Mouse (Mus musculus) ES-E14 (cell line): ENCODE measurements around the gene Rnf111. TPM values are rescaled to one million over a fixed set of nuclear protein-coding genes. Genes with fewer than 3 reads are reported as not detected.

Experiments used
- DNase-seq: peaks from one replicate; pipeline ENCODE4 v3.0.0-alpha.2; 2013; ENCODE audit warnings: low read depth, low spot score
- H3K27ac ChIP-seq: 2 replicates; pipeline ENCODE4 v1.5.1; 2012; ENCODE audit warnings: low read depth, mild to moderate bottlenecking, low read length, moderate library complexity, mixed read lengths; ENCODE audit not compliant: poor library complexity, insufficient read depth, severe bottlenecking
- H3K36me3 ChIP-seq: 2 replicates; pipeline ENCODE4 v1.6.1; 2012; ENCODE audit warnings: mild to moderate bottlenecking, low read length, moderate library complexity, mixed read lengths; ENCODE audit not compliant: control insufficient read depth, poor library complexity, insufficient read depth, severe bottlenecking
- H3K4me1 ChIP-seq, 2 experiments: fragments of 150-350 bp in 1 of 2; sonication (generic) in 1 of 2; 2 replicates each; pipeline ENCODE4 v1.6.1; 2012; ENCODE audit warnings: low read length in 2 of 2, mild to moderate bottlenecking in 1 of 2, mixed read lengths in 1 of 2; ENCODE audit not compliant: control insufficient read depth in 2 of 2, insufficient read depth in 2 of 2, poor library complexity in 1 of 2
- H3K4me3 ChIP-seq, 2 experiments: fragments of 150-350 bp in 1 of 2; sonication (generic) in 1 of 2; 2 replicates each; pipeline ENCODE4 v1.5.1; 2012; ENCODE audit warnings: low read length in 2 of 2, low read depth in 1 of 2, mild to moderate bottlenecking in 1 of 2, mixed read lengths in 1 of 2; ENCODE audit not compliant: insufficient read depth in 1 of 2, poor library complexity in 1 of 2, severe bottlenecking in 1 of 2
- H3K9ac ChIP-seq: 2 replicates; pipeline ENCODE4 v1.6.1; 2012; ENCODE audit warnings: low read depth, mild to moderate bottlenecking, low read length, mixed read lengths; ENCODE audit not compliant: poor library complexity, insufficient read depth, severe bottlenecking
- H3K9me3 ChIP-seq: fragments of 150-350 bp; sonication (generic); 2 replicates; pipeline ENCODE4 v1.6.1; 2012; ENCODE audit warnings: low read depth, mild to moderate bottlenecking, low read length; ENCODE audit not compliant: control insufficient read depth, insufficient read depth
- CHD2 ChIP-seq: IDR thresholded peaks from 2 replicates; pipeline ENCODE4 v1.6.1; 2014; ENCODE audit warnings: mild to moderate bottlenecking, low read depth, low read length, inconsistent platforms
- HCFC1 ChIP-seq: IDR thresholded peaks from 2 replicates; pipeline ENCODE4 v1.6.1; 2012; ENCODE audit warnings: low read length, inconsistent platforms, borderline replicate concordance; ENCODE audit not compliant: insufficient read depth
- MAFK ChIP-seq: IDR thresholded peaks from 2 replicates; pipeline ENCODE4 v1.6.1; 2014; ENCODE audit warnings: mild to moderate bottlenecking, low read depth, low read length, inconsistent platforms; ENCODE audit not compliant: insufficient read depth
- ZC3H11A ChIP-seq: IDR thresholded peaks from 2 replicates; pipeline ENCODE4 v1.6.1; 2012; ENCODE audit warnings: low read depth, mild to moderate bottlenecking, inconsistent platforms, low read length, borderline replicate concordance
- ZNF384 ChIP-seq: IDR thresholded peaks from 2 replicates; pipeline ENCODE4 v1.6.1; 2012; ENCODE audit warnings: low read depth, low read length, inconsistent platforms
- in situ Hi-C, 2 experiments: fragments of 600-800 bp; cut with MboI; formaldehyde crosslinking; loops; one replicate each; pipeline ENCODE4 v1.15.1; 2025; ENCODE audit warnings: low sequenced_read_pairs in 2 of 2, inconsistent platforms in 1 of 2; ENCODE audit not compliant: unreplicated experiment in 2 of 2
- total RNA-seq: library from RNA; depleted of rRNA; stranded (reverse); fragments of 300-350 nt; gene quantifications from 2 replicates; pipeline ENCODE4 v1.2.3, GENCODE M21; 2012

The Rnf111 gene
- total RNA-seq, 1 experiment = 24.3 TPM

GRCm38 (mm10) chr9:70544831-70545230 is 41.3 kb upstream of the Rnf111 start:
- in situ Hi-C loops = no loop called here
- Histone ChIP-seq H3K9ac (no peak overlapping the region), H3K27ac (no peak overlapping the region), H3K4me1 (peaks cover 2 to 3% of the 10 kb centered on the region in 2 experiments; a peak in 3 of 4 replicates), H3K4me3 (no peak overlapping the region), H3K9me3 (no peaks in the 10 kb centered on the region), H3K36me3 (0 out of 2 replicates have a peak, but pooled peaks cover 2% of the 10 kb centered on the region)
- TF ChIP-seq HCFC1 (no peak), ZC3H11A (no peak), MAFK (no peak)
- no peak for DNase-seq

- no peaks in the 10 kb centered on the region for H3K9me3 ChIP-seq
- DNase-seq = no peak
- in situ Hi-C loops = no loop called here
- H3K27ac ChIP-seq = no peak overlapping the region
- H3K36me3 ChIP-seq = 0 out of 2 replicates have a peak, but pooled peaks cover 2% of the 10 kb centered on the region
- H3K4me1 ChIP-seq = peaks cover 2 to 3% of the 10 kb centered on the region in 2 experiments; a peak in 3 of 4 replicates
- H3K9ac ChIP-seq = no peak overlapping the region; the same call in 1 of the 2 replicates
- H3K4me3 ChIP-seq = peak overlapping the region in 1 of 2 experiments; percentile 92; a peak in 3 of 4 replicates
- TF ChIP-seq MAFK = no peak
- no peak for TF ChIP-seq HCFC1
- TF ChIP-seq ZC3H11A = no peak
- no peak for TF ChIP-seq CHD2
- TF ChIP-seq ZNF384 = no peak
Observed at GRCm38 (mm10) chr9:70543985-70544384, 40.5 kb upstream of the Rnf111 start.

GRCm38 (mm10) chr9:70543048-70543880 is 39.7 kb upstream of the Rnf111 start:
- peaks cover 2 to 3% of the 10 kb centered on the region in 2 experiments; a peak in 3 of 4 replicates for H3K4me1 ChIP-seq
- in situ Hi-C loops = no loop called here

GRCm38 (mm10) chr9:70542305-70543041 is 38.9 kb upstream of the Rnf111 start, which contains the start of gene Sltm:
Gene Sltm (plus strand): TSS chr9:70542754.
- Histone ChIP-seq H3K36me3 (0 out of 2 replicates have a peak, but pooled peaks cover 2% of the 10 kb centered on the region), H3K27ac (peak within 1 kb of the TSS; percentile 90), H3K4me3 (peak within 1 kb of the TSS; percentile 92 to 93), H3K9me3 (no peaks in the 10 kb centered on the region), H3K9ac (peak within 1 kb of the TSS; percentile 96), H3K4me1 (peaks cover 2 to 3% of the 10 kb centered on the region in 2 experiments; a peak in 3 of 4 replicates)
- DNase-seq = peak; percentile 91
- in situ Hi-C loops = no loop called here
- TF ChIP-seq ZC3H11A (no peak), HCFC1 (0 out of 2 replicates have a peak, but pooled peaks have one; percentile 58)

More at GRCm38 (mm10) chr9:70543048-70543880, 39.7 kb upstream of the Rnf111 start:
- H3K9ac ChIP-seq = peak overlapping the region; percentile 96
- DNase-seq = no peak
- peak overlapping the region; percentile 92 to 93 for H3K4me3 ChIP-seq
- TF ChIP-seq HCFC1 = no peak
- no peak for TF ChIP-seq ZNF384
- TF ChIP-seq MAFK = peak; percentile 62; the same call in 1 of the 2 replicates
- no peak for TF ChIP-seq CHD2
- TF ChIP-seq ZC3H11A = no peak
- H3K36me3 ChIP-seq = 0 out of 2 replicates have a peak, but pooled peaks cover 2% of the 10 kb centered on the region
- H3K9me3 ChIP-seq = no peaks in the 10 kb centered on the region
- peak overlapping the region; percentile 90 for H3K27ac ChIP-seq
